Mouse (Mus musculus): ENCODE measurements around the gene Sft2d1. TPM values are rescaled to one million over a fixed set of nuclear protein-coding genes. Genes with fewer than 3 reads are reported as not detected.
"Not testable (repeated sequence)": the region's sequence is repeated elsewhere in the genome, so short reads cannot be mapped to it uniquely, and the experiment has no call there.

Sft2d1 gene
- polyA plus RNA-seq (2015; fragmentation: Nextera tagmentation; extraction: Ambion mirVana), result 56.6 and 62.3 TPM in 2 replicates

- Histone ChIP-seq H3K9ac (peak within 1 kb of the TSS; percentile 91), H3K27ac (peak within 1 kb of the TSS; percentile 71), H3K4me2 (peak within 1 kb of the TSS; percentile 82), H3K4me1 (replicated peaks) (peaks cover 33% of the 10 kb centered on the region), H3K4me3 (replicated peaks) (peak within 1 kb of the TSS; percentile 93), H3K36me3 (no peaks in the 10 kb centered on the region), H3K9me3 (replicated peaks) (no peaks in the 10 kb centered on the region), H3K27me3 (no peaks in the 10 kb centered on the region)
- peak; percentile 98 for ATAC-seq (ENCODE audit: low read depth)
- peak; percentile 88 for DNase-seq
- WGBS (ENCODE audit: insufficient replicate concordance), result under 1% methylated on average over 54 of the region's 54 CpGs
These were observed at the start of gene Sft2d1 for GRCm38 (mm10) chr17:8310838-8311614. TSS of gene Sft2d1 (plus strand) at chr17:8311102.

DNA sequence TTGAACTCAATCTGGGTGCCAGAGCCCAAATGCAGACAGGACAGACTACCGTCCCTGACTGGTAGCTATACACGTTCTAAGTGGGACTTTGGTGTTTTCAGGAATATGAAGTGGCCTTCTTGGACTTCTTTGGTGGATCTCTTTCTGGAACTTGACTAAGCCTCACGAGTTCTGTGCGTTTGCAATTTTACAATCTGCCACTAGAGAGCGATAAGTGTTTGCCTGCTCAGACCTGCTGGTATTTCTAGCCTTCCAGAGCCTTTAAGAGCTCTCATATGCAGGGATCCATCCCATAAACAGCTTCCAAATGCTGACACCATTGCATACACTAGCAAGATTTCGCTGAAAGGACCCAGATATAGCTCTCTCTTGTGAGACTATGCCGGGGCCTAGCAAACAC, 46.3 kb upstream of the Sft2d1 start:
- peak; percentile 20 for DNase-seq
- 12% methylated on average over 7 of the region's 7 CpGs for WGBS (ENCODE audit: insufficient replicate concordance)

GRCm38 (mm10) chr17:8272054-8272749, 38.7 kb upstream of the Sft2d1 start:
- peaks cover 20% of the 10 kb centered on the region; the same call in 1 of the 2 replicates for H3K4me1 ChIP-seq (replicated peaks)
- H3K27me3 ChIP-seq, result no peaks in the 10 kb centered on the region
- H3K27ac ChIP-seq, result no peak overlapping the region
- H3K4me2 ChIP-seq, result no peak overlapping the region
- H3K9me3 ChIP-seq (replicated peaks), result no peaks in the 10 kb centered on the region
- ATAC-seq (ENCODE audit: low read depth) (peak; percentile 44), DNase-seq (no peak)
- H3K36me3 ChIP-seq, result no peaks in the 10 kb centered on the region
- WGBS (ENCODE audit: insufficient replicate concordance), result 21% methylated on average over 6 of the region's 6 CpGs
- no peak overlapping the region for H3K4me3 ChIP-seq (replicated peaks)
- no peak overlapping the region for H3K9ac ChIP-seq

More for the DNA sequence above, 46.3 kb upstream of the Sft2d1 start:
- H3K4me3 ChIP-seq (replicated peaks); H3K4me2 ChIP-seq; H3K36me3 ChIP-seq; H3K27ac ChIP-seq; H3K9me3 ChIP-seq (replicated peaks); H3K4me1 ChIP-seq (replicated peaks); ATAC-seq (ENCODE audit: low read depth); H3K9ac ChIP-seq: not testable (repeated sequence)
- peaks cover 12% of the 10 kb centered on the region; the same call in 1 of the 2 replicates for H3K27me3 ChIP-seq

DNA sequence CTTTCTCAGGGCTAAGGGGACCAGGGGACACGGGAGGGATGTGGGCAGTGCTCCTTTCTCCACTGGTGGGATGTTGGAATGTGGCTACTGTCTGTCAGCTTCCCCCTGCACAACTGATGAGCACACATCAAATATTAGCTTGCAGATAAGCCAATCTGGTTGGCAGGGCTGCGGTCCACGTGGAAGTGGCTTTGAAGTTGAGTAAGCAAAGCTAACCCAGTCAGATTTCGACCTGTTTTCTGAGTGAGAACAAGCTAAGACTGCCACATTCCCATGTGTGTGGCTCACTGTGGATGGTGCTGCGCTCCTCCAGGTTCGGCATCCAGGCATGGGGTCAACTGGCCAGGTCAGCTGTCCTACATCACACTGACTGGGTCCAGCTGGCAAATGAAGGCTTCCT, 38.0 kb upstream of the Sft2d1 start:
- ATAC-seq (ENCODE audit: low read depth), result peak; percentile 45

DNA sequence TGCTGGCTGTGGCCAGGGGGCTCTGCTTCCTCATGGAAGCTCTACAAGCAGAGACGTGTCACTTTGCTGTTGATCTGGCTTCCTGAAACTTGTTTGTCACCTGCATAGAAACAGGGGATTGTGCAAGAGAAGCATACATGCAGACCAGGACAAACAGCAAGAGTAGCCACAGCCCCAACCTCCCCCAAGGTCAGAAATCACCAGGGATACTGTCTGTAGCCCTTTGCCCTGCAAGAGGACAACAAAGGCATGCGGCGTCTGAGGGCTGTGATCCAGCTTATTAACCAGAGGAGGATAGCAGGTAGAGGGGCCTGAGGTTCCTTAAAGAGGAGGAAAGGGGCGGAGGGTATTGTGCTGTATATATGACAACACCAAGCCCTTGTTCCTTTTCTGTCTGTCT, 34.8 kb upstream of the Sft2d1 start:
- H3K9ac ChIP-seq, result no peak overlapping the region
- WGBS (ENCODE audit: insufficient replicate concordance), result 54% methylated on average over 4 of the region's 4 CpGs
- DNase-seq (no peak), ATAC-seq (ENCODE audit: low read depth) (peak; percentile 51)
- H3K4me3 ChIP-seq (replicated peaks), result no peak overlapping the region
- H3K27ac ChIP-seq, result no peak overlapping the region
- no peaks in the 10 kb centered on the region for H3K27me3 ChIP-seq
- H3K4me1 ChIP-seq (replicated peaks), result peaks cover 19% of the 10 kb centered on the region; the same call in 1 of the 2 replicates
- no peaks in the 10 kb centered on the region for H3K9me3 ChIP-seq (replicated peaks)
- no peaks in the 10 kb centered on the region for H3K36me3 ChIP-seq
- no peak overlapping the region for H3K4me2 ChIP-seq

More for the DNA sequence above, 38.0 kb upstream of the Sft2d1 start:
- Histone ChIP-seq H3K27ac (no peak overlapping the region), H3K4me3 (replicated peaks) (no peak overlapping the region), H3K9ac (no peak overlapping the region), H3K4me2 (no peak overlapping the region), H3K4me1 (replicated peaks) (peaks cover 20% of the 10 kb centered on the region; the same call in 1 of the 2 replicates), H3K9me3 (replicated peaks) (no peaks in the 10 kb centered on the region), H3K27me3 (no peaks in the 10 kb centered on the region), H3K36me3 (no peaks in the 10 kb centered on the region)
- 40% methylated on average over 6 of the region's 6 CpGs for WGBS (ENCODE audit: insufficient replicate concordance)
- DNase-seq, result no peak

DNA sequence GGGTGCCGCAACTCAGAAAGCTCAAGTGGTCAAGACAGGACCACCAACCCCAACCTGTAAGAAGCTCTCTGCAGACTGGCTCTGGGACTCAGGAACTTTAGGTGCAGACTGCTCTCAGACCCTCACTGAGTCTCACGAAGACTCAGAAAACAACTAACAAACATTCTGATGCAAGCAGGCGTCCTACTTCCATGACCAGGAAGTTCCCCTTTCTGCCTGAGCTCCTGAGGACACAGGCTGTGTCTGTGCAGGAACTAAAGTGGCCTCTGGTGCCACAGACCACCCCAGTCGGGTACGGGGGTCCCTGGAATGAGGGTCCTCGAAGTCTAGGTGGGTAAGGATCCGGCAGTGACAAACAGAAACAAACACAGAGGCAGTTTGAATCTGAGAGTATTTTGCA, 34.2 kb upstream of the Sft2d1 start:
- H3K36me3 ChIP-seq, result no peaks in the 10 kb centered on the region
- DNase-seq (no peak), ATAC-seq (ENCODE audit: low read depth) (no peak)
- H3K27me3 ChIP-seq, result no peaks in the 10 kb centered on the region
- no peaks in the 10 kb centered on the region for H3K9me3 ChIP-seq (replicated peaks)
- no peak overlapping the region for H3K4me2 ChIP-seq
- no peak overlapping the region for H3K27ac ChIP-seq
- H3K4me3 ChIP-seq (replicated peaks), result no peak overlapping the region
- no peak overlapping the region for H3K9ac ChIP-seq
- peaks cover 14% of the 10 kb centered on the region; the same call in 1 of the 2 replicates for H3K4me1 ChIP-seq (replicated peaks)
- WGBS (ENCODE audit: insufficient replicate concordance), result 51% methylated on average over 7 of the region's 7 CpGs

- no peak overlapping the region for H3K4me3 ChIP-seq (replicated peaks)
- no peaks in the 10 kb centered on the region for H3K27me3 ChIP-seq
- H3K4me2 ChIP-seq, result no peak overlapping the region
- WGBS (ENCODE audit: insufficient replicate concordance), result 79% methylated on average over 3 of the region's 3 CpGs
- no peaks in the 10 kb centered on the region for H3K36me3 ChIP-seq
- H3K9me3 ChIP-seq (replicated peaks), result no peaks in the 10 kb centered on the region
- H3K27ac ChIP-seq, result no peak overlapping the region
- DNase-seq (no peak), ATAC-seq (ENCODE audit: low read depth) (no peak)
- H3K9ac ChIP-seq, result no peak overlapping the region
- H3K4me1 ChIP-seq (replicated peaks), result peaks cover 14% of the 10 kb centered on the region; the same call in 1 of the 2 replicates
These were observed 33.6 kb upstream of the Sft2d1 start for GRCm38 (mm10) chr17:8277266-8277665.

DNA sequence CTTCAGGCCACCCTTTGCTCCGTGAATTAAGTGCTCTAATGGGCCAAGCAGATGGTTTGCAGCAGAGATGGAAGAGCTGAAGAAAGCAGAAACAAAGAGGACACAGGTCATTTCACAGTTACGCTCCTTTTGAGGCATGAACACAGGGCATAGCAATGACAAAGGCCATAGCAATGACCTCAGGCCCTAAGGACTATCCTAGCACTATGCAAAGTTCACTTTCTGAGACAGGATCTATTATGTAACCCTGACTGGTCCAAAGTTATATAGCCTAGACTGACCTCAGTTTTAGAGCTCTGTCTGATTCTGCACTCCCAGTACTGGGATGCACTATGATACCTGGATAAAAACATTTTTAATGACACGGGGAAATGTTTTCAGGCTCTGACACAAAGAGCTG, 32.5 kb upstream of the Sft2d1 start:
- H3K4me1 ChIP-seq (replicated peaks), result peaks cover 16% of the 10 kb centered on the region
- H3K9me3 ChIP-seq (replicated peaks), result no peaks in the 10 kb centered on the region
- H3K4me3 ChIP-seq (replicated peaks), result no peak overlapping the region
- no peak overlapping the region for H3K4me2 ChIP-seq
- no peak overlapping the region for H3K27ac ChIP-seq
- DNase-seq, result no peak
- no peak overlapping the region for H3K9ac ChIP-seq
- ATAC-seq (ENCODE audit: low read depth), result no peak
- no peaks in the 10 kb centered on the region for H3K36me3 ChIP-seq
- H3K27me3 ChIP-seq, result no peaks in the 10 kb centered on the region
- 63% methylated on average over 3 of the region's 3 CpGs for WGBS (ENCODE audit: insufficient replicate concordance)

- Histone ChIP-seq H3K27me3 (no peaks in the 10 kb centered on the region), H3K4me1 (replicated peaks) (peaks cover 29% of the 10 kb centered on the region), H3K4me3 (replicated peaks) (peak within 1 kb of the TSS; percentile 94), H3K27ac (peak within 1 kb of the TSS; percentile 89), H3K9me3 (replicated peaks) (no peaks in the 10 kb centered on the region), H3K4me2 (peak within 1 kb of the TSS; percentile 97), H3K36me3 (no peaks in the 10 kb centered on the region), H3K9ac (peak within 1 kb of the TSS; percentile 89)
- ATAC-seq (ENCODE audit: low read depth), result peak; percentile 59
- peak; percentile 19 for DNase-seq
- WGBS (ENCODE audit: insufficient replicate concordance), result under 1% methylated on average over 34 of the region's 35 CpGs
These were observed 27.9 kb upstream of the Sft2d1 start, which contains the start of gene Mpc1 for GRCm38 (mm10) chr17:8282821-8283525. TSS of gene Mpc1 (plus strand) at chr17:8282904.

- peak overlapping the region; percentile 89 for H3K9ac ChIP-seq
- no peaks in the 10 kb centered on the region for H3K36me3 ChIP-seq
- peak overlapping the region; percentile 94 for H3K4me3 ChIP-seq (replicated peaks)
- peaks cover 29% of the 10 kb centered on the region for H3K4me1 ChIP-seq (replicated peaks)
- H3K27me3 ChIP-seq, result no peaks in the 10 kb centered on the region
- H3K27ac ChIP-seq, result peak overlapping the region; percentile 89
- DNase-seq (peak; percentile 94), ATAC-seq (ENCODE audit: low read depth) (peak; percentile 93)
- peak overlapping the region; percentile 97 for H3K4me2 ChIP-seq
- under 1% methylated on average over 77 of the region's 77 CpGs for WGBS (ENCODE audit: insufficient replicate concordance)
- H3K9me3 ChIP-seq (replicated peaks), result no peaks in the 10 kb centered on the region
These were observed 27.2 kb upstream of the Sft2d1 start for GRCm38 (mm10) chr17:8283526-8284253.
